Mouse (Mus musculus): ENCODE measurements at regions not wholly inside any gene's neighbourhood (a gene's known extent, or its start where the extent isn't known, plus 50 kb on each side); places are given as distances from the start of the nearest gene placed in this dataset.

DNA sequence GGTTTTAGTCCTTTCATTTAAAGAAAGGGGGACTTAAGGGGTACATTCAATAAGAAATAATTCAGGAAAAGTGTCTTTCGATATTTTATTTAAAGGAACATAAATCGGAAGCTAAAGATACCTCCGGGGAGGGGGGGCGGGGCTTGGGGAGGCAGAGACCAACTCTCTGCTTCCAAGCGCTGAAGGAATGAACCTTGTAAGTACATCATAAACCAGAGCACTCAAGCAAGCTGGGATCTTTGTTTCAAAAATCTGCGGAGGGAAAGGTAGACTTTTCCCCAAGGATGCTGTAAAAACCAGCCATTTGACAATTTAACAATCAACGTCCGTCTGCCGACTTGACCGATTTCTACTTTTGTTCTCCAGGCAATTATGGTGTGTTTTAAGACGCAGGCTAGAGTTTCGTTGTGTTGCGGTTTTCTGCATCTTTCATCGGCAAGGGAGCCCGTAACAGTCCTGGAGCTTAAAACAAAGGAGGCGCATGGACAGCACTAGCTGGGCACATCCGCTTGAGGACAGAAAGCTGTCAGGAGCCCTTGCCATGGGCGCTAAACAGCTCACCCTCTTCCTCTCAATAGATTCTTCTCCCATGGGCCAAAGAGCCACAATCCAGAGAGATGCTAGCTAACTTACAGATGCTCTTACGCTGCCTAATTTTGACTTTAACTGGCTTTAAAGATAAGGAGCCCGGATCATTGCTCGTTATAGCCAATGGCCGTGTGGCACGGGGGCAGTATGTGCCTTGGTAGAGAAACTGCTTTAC, 119.4 kb upstream of the Dynlrb2 start:
- TF ChIP-seq POLR2A (IDR thresholded peaks at IDR 0.05; ENCODE audit: borderline replicate concordance, extremely low read depth, low read depth, low read length) (no peak), CTCF (IDR thresholded peaks at IDR 0.05; ENCODE audit: insufficient read depth, low read length) (no peak)
